Mouse (Mus musculus): Measurements from ENCODE around the gene Itm2b. TPM values are rescaled to one million over a fixed set of nuclear protein-coding genes. Genes with fewer than 3 reads are reported as not detected.

Gene Itm2b
- total RNA-seq, 2 experiments from 2014 or later: 363 to 375 TPM

- intact Hi-C loops (cut with DNase I): no loop called here
- no peak for DNase-seq
These were observed 13.4 kb upstream of the Itm2b start for GRCm38 (mm10) chr14:73398367-73398996.

DNA sequence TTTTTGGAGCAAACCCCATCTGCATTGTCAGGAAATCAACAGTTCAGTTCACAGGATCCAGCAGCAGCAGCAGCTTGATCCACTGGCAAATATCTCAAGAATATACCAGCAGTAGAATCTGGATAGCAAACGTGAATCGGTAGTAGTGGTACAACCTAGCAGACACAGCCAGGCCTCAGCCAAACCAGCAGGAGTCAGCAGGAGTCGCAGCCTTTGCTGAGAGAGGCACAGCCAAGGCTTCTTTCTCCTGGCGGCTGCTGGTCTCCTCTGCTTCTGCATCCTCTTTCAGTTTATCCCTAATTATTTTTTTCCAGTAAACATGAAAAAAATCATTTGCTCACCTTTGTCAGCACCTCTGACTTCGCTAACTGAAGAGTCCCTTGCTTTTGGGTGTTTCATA lies 10.7 kb upstream of the Itm2b start:
- peak; percentile 25 for DNase-seq
- intact Hi-C loops (cut with DNase I): no loop called here

- no peak for DNase-seq
- intact Hi-C loops (cut with DNase I): no loop called here
These were observed 9.3 kb upstream of the Itm2b start for GRCm38 (mm10) chr14:73394263-73395006.

GRCm38 (mm10) chr14:73391457-73391856 lies 6.4 kb upstream of the Itm2b start:
- no peak for DNase-seq
- intact Hi-C loops (cut with DNase I): no loop called here

GRCm38 (mm10) chr14:73390196-73390595 lies 5.1 kb upstream of the Itm2b start:
- intact Hi-C loops (cut with DNase I): no loop called here
- DNase-seq: no peak

- DNase-seq: no peak
- intact Hi-C loops (cut with DNase I): no loop called here
These were observed 4.0 kb upstream of the Itm2b start for GRCm38 (mm10) chr14:73389059-73389458.

GRCm38 (mm10) chr14:73388546-73388945 lies 3.5 kb upstream of the Itm2b start:
- intact Hi-C loops (cut with DNase I): no loop called here
- no peak for DNase-seq

DNA sequence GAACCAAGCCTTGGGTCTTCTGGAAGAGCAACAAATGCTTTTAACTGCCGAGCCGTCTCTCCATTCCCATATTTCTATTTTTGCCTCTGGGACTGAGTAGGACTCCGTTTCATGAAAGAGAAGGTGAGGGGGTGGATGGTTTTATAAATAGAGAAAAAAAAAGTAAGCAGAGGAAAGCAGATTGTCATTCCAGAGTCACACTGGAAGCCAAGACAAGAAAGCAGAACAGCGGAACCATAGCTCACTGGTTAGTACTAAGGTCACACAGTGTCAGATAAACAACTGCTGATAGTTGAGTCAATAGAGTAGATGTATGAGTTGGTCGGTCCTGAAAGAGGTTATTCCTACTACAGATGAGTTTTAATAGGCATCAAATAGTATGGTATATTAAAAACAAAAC lies 1.4 kb upstream of the Itm2b start:
- no peak for DNase-seq
- intact Hi-C loops (cut with DNase I): no loop called here

- no peak for DNase-seq
- intact Hi-C loops (cut with DNase I): no loop called here
These were observed 758 bp upstream of the Itm2b start for GRCm38 (mm10) chr14:73385720-73386374.

DNA sequence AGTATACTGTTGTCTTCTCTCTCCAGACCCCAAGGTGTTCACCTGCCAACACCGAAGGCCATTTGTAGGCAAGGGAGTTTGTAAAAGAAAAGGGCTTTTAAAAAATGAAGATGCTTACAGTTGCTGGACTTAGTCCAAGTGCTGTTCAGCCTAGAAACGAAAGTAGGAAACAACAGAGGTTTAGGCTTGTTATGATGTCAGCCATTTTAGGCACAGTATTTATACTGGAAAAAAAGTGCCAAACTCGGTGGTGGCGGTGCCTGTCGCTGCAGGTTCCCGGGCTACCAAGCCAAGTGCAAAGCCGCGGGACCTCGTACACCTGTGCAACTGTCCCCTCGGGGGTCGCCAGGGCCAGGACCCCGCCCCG lies 560 bp downstream of the Itm2b start:
- intact Hi-C loops (cut with DNase I): no loop called here
- DNase-seq: no peak

DNA sequence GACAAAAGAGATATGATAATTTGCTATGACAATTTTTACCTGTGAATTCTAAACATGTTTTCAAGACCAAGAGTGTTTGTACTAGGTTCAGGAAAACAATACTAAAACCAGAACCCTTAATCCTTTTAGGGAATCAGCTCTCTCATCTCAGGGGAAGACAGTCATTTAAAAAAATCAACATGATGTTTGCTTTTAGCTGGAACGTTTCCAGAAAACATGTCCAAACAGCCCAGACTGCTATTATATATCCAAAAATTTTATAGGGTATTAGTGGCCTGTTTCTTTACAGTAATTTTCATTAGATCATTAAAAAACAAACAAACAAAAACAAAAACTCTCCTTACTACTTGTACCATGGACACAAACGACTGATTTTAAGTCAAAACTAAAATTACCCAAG lies 1.3 kb downstream of the Itm2b start:
- no peak for DNase-seq
- intact Hi-C loops (cut with DNase I): no loop called here

DNA sequence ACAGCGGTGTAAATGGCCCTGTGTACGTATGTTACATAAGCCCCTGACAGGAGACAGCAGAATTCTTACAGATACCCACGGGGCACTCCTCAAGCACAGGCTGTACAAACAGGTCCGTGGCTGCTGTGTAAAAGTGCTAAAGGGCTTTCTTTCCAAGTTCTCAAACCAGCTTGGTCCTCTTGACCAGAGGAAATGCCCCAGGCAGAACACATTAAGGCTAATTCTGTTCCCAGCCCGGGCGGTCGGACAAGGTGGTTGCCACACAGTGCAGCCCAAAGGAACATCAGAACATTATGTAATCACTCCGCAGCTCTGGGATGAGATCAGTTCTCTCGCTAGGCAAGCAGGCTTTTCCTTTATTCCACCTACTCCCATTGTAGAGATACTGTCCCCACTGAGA lies 2.4 kb downstream of the Itm2b start:
- no peak for DNase-seq
- intact Hi-C loops (cut with DNase I): no loop called here

DNA sequence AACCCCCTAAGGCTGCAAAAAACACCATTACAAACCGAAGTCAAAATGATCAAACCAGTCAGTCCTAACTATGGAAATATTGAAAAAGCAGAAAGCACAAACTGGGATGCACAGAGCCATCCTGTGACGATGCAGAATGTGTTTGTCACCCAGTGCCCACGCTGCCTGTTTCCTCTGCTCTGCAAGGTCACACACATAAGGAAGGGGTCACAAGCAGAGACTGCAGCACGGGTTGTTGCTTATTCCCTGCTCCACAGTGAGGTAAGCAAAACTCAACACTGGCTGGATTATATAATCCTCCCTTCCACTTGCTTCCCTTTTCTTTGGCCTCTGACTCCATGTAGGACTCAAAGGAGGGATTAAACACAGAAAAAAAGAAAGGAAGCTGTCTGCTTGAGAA lies 3.5 kb downstream of the Itm2b start:
- intact Hi-C loops (cut with DNase I): no loop called here
- no peak for DNase-seq

GRCm38 (mm10) chr14:73377804-73378203 lies 7.3 kb downstream of the Itm2b start:
- intact Hi-C loops (cut with DNase I): no loop called here
- DNase-seq: no peak

- intact Hi-C loops (cut with DNase I): no loop called here
- DNase-seq: no peak
These were observed 8.2 kb downstream of the Itm2b start for GRCm38 (mm10) chr14:73376920-73377319.

- no peak for DNase-seq
- intact Hi-C loops (cut with DNase I): no loop called here
These were observed 9.2 kb downstream of the Itm2b start for GRCm38 (mm10) chr14:73375903-73376302.

DNA sequence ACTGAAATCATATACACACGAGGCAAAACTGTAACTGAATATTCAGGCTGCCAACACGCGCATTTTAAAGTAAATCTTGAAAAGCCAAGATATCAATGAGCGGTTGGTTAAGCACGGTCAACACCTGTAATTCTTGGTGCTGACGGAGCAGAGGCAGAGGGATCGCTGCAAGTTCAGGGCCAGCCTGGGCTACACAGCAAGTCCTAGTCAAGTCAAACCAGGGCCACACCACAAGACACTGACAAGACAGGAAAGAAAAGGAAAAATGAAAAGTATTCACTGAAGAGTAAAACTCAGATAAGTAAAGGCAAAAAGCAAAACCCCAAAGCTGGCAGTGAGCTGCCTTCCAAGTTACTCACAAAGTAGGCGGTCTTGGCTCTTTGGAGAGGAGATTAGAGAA lies 9.6 kb downstream of the Itm2b start:
- no peak for DNase-seq
- intact Hi-C loops (cut with DNase I): no loop called here

- DNase-seq: no peak
- intact Hi-C loops (cut with DNase I): no loop called here
These were observed 10.7 kb downstream of the Itm2b start for GRCm38 (mm10) chr14:73374315-73374890.

- no peak for DNase-seq
- intact Hi-C loops (cut with DNase I): no loop called here
These were observed 11.5 kb downstream of the Itm2b start for GRCm38 (mm10) chr14:73373606-73374005.

- no peak for DNase-seq
- intact Hi-C loops (cut with DNase I): no loop called here
These were observed 12.1 kb downstream of the Itm2b start for GRCm38 (mm10) chr14:73372990-73373389.

GRCm38 (mm10) chr14:73371577-73371976 lies 13.5 kb downstream of the Itm2b start:
- intact Hi-C loops (cut with DNase I): no loop called here
- no peak for DNase-seq

Data from left cerebral cortex, postnatal 4 days (tissue).